Mouse (Mus musculus) spleen, adult 2 months (tissue): ENCODE measurements around the gene Slc8b1.

Experiments used
- CTCF ChIP-seq: fragments of 200-500 bp; IDR thresholded peaks from 2 replicates; pipeline ENCODE4 v1.5.1; 2011; ENCODE audit warnings: mild to moderate bottlenecking, inconsistent platforms; ENCODE audit not compliant: insufficient read depth, insufficient read length, insufficient replicate concordance; ENCODE audit errors: extremely low read depth
- POLR2A ChIP-seq: fragments of 200-500 bp; IDR thresholded peaks from 2 replicates; pipeline ENCODE4 v1.6.1; 2011; ENCODE audit warnings: low read depth, low read length, inconsistent platforms

GRCm38 (mm10) chr5:120516221-120516984 lies 5.4 kb downstream of the Slc8b1 start:
- TF ChIP-seq CTCF = no peak
- TF ChIP-seq POLR2A = no peak
